Mouse (Mus musculus): ENCODE data around the gene Snx29.

The Snx29 gene

GRCm38 (mm10) chr16:11731014-11731535 is 408.4 kb downstream of the Snx29 start:
- DNase-seq (ENCODE audit: low spot score): no peak

GRCm38 (mm10) chr16:11738341-11738740 is 415.6 kb downstream of the Snx29 start:
- DNase-seq (ENCODE audit: low spot score): no peak

GRCm38 (mm10) chr16:11741951-11742350 is 419.2 kb downstream of the Snx29 start:
- no peak for DNase-seq (ENCODE audit: low spot score)

- DNase-seq (ENCODE audit: low spot score): no peak
These were observed 419.6 kb downstream of the Snx29 start for GRCm38 (mm10) chr16:11742351-11742750.

GRCm38 (mm10) chr16:11743013-11743412 is 420.3 kb downstream of the Snx29 start:
- no peak for DNase-seq (ENCODE audit: low spot score)

GRCm38 (mm10) chr16:11743724-11744123 is 421.0 kb downstream of the Snx29 start:
- no peak for DNase-seq (ENCODE audit: low spot score)

GRCm38 (mm10) chr16:11746036-11746435 is 423.3 kb downstream of the Snx29 start:
- no peak for DNase-seq (ENCODE audit: low spot score)

GRCm38 (mm10) chr16:11747867-11748266 is 425.2 kb downstream of the Snx29 start:
- DNase-seq (ENCODE audit: low spot score): no peak

- DNase-seq (ENCODE audit: low spot score): no peak
These were observed 426.4 kb downstream of the Snx29 start for GRCm38 (mm10) chr16:11749111-11749510.

- DNase-seq (ENCODE audit: low spot score): no peak
These were observed 427.9 kb downstream of the Snx29 start for GRCm38 (mm10) chr16:11750605-11751004.

- DNase-seq (ENCODE audit: low spot score): no peak
These were observed 429.8 kb downstream of the Snx29 start for GRCm38 (mm10) chr16:11752557-11752956.

- DNase-seq (ENCODE audit: low spot score): no peak
These were observed 430.8 kb downstream of the Snx29 start for GRCm38 (mm10) chr16:11753466-11753865.

GRCm38 (mm10) chr16:11754136-11754535 is 431.4 kb downstream of the Snx29 start:
- DNase-seq (ENCODE audit: low spot score): no peak

GRCm38 (mm10) chr16:11755281-11756066 is 432.8 kb downstream of the Snx29 start:
- DNase-seq (ENCODE audit: low spot score): no peak

- DNase-seq (ENCODE audit: low spot score): no peak
These were observed 434.0 kb downstream of the Snx29 start for GRCm38 (mm10) chr16:11756598-11757245.

GRCm38 (mm10) chr16:11757471-11757870 is 434.8 kb downstream of the Snx29 start:
- no peak for DNase-seq (ENCODE audit: low spot score)

GRCm38 (mm10) chr16:11757951-11758350 is 435.2 kb downstream of the Snx29 start:
- no peak for DNase-seq (ENCODE audit: low spot score)

GRCm38 (mm10) chr16:11772318-11772717 is 449.6 kb downstream of the Snx29 start:
- no peak for DNase-seq (ENCODE audit: low spot score)

- no peak for DNase-seq (ENCODE audit: low spot score)
These were observed 451.6 kb downstream of the Snx29 start for GRCm38 (mm10) chr16:11774321-11774720.

- DNase-seq (ENCODE audit: low spot score): no peak
These were observed 453.8 kb downstream of the Snx29 start for GRCm38 (mm10) chr16:11776528-11776927.

- DNase-seq (ENCODE audit: low spot score): no peak
These were observed 455.5 kb downstream of the Snx29 start for GRCm38 (mm10) chr16:11778191-11778590.

- no peak for DNase-seq (ENCODE audit: low spot score)
These were observed 456.2 kb downstream of the Snx29 start for GRCm38 (mm10) chr16:11778715-11779460.

- no peak for DNase-seq (ENCODE audit: low spot score)
These were observed 459.4 kb downstream of the Snx29 start for GRCm38 (mm10) chr16:11782082-11782481.
